ENCODE assay signal across 8 mouse cellular contexts in the genomic region with DNA sequence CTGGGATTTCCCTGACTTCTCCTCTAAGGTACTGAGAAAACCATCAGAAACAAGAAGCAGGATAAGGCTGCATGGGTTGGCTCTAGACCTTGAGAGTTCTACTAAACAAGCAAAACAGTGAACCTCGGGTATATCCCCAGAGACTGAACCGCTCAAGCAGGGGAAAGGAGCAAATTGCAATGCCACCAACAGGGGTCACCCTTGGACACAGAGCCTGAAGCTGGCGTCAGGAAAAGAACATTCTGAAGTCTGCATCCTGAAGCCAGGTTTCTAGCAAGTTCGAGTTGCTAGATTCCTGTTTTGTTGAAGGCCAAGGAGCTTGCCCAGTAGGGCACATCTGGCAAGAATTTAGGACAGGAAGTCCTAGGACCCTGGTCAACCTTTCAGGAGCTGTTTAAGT. TPM values are rescaled to one million over a fixed set of nuclear protein-coding genes. Genes with fewer than 3 reads are reported as not detected.
DNase-seq lines count a peak whose midpoint lies in the region; ATAC-seq and TF ChIP-seq lines count a peak whose summit lies in the region.

No protein-coding gene starts in this region.

- no peaks in the 10 kb centered on the region for H3K36me3 ChIP-seq in liver, embryonic 12.5 days
- H3K36me3 ChIP-seq in hindbrain, postnatal 0 days (ENCODE audit: insufficient read depth, low read length): no peaks in the 10 kb centered on the region
- H3K36me3 ChIP-seq in limb, embryonic 14.5 days (ENCODE audit: control insufficient read depth, insufficient read depth, low read length): no peaks in the 10 kb centered on the region

- no peaks in the 10 kb centered on the region for H3K9me3 ChIP-seq in liver, embryonic 12.5 days (replicated peaks)
- H3K9me3 ChIP-seq in hindbrain, postnatal 0 days (ENCODE audit: low read length): no peaks in the 10 kb centered on the region
- no peaks in the 10 kb centered on the region for H3K9me3 ChIP-seq in limb, embryonic 14.5 days (ENCODE audit: control insufficient read depth, low read length)

- H3K27ac ChIP-seq in liver, embryonic 12.5 days: no peak overlapping the region
- no peak overlapping the region for H3K27ac ChIP-seq in hindbrain, postnatal 0 days
- H3K27ac ChIP-seq in limb, embryonic 14.5 days (replicated peaks; ENCODE audit: low read depth, low read length): no peak overlapping the region

- no peak overlapping the region for H3K9ac ChIP-seq in liver, embryonic 12.5 days
- H3K9ac ChIP-seq in hindbrain, postnatal 0 days (replicated peaks; ENCODE audit: low read length): no peak overlapping the region
- no peak overlapping the region for H3K9ac ChIP-seq in limb, embryonic 14.5 days (ENCODE audit: low read depth, low read length, severe bottlenecking)

- 5% methylated on average over 4 of the region's 4 CpGs for WGBS in liver, embryonic 12.5 days (ENCODE audit: insufficient replicate concordance)
- 17% methylated on average over 4 of the region's 4 CpGs for WGBS in hindbrain, postnatal 0 days
- 6% methylated on average over 4 of the region's 4 CpGs for WGBS in limb, embryonic 14.5 days

- ATAC-seq in liver, embryonic 12.5 days: no peak
- no peak for ATAC-seq in hindbrain, postnatal 0 days
- no peak for ATAC-seq in limb, embryonic 14.5 days (ENCODE audit: low FRiP score, low read depth)

- no peak for TF ChIP-seq POLR2A in limb, embryonic 14.5 days (IDR thresholded peaks at IDR 0.05; ENCODE audit: borderline replicate concordance, extremely low read depth, insufficient read depth, insufficient read length)

- DNase-seq in liver: peak; percentile 62
- peak; percentile 67 to 75 for DNase-seq in adrenal gland, adult 18-20 months (ENCODE audit: low spot score in 2 of 2)
- DNase-seq in embryo, embryonic 11 days: peak; percentile 77
- DNase-seq in hindbrain, postnatal 0 days (ENCODE audit: low spot score): peak; percentile 74
- peak; percentile 70 for DNase-seq in limb, embryonic 14.5 days (ENCODE audit: low spot score)
- DNase-seq in right cerebral cortex, adult 18-20 months: peak; percentile 63
- peak; percentile 84 for DNase-seq in urinary bladder, postnatal 14 days (ENCODE audit: low spot score)

- TF ChIP-seq CTCF in hindbrain, postnatal 0 days (IDR thresholded peaks at IDR 0.05; ENCODE audit: low read depth): peak; percentile 77

- 0 out of 2 replicates have a peak, but pooled peaks cover 4% of the 10 kb centered on the region for H3K4me1 ChIP-seq in liver, embryonic 12.5 days
- H3K4me1 ChIP-seq in hindbrain, postnatal 0 days (ENCODE audit: insufficient read depth, low read length): 0 out of 2 replicates have a peak, but pooled peaks cover 4% of the 10 kb centered on the region
- peaks cover 4% of the 10 kb centered on the region; the same call in 1 of the 2 replicates for H3K4me1 ChIP-seq in limb, embryonic 14.5 days (ENCODE audit: control insufficient read depth, insufficient read depth, low read length)

- no peak overlapping the region for H3K4me2 ChIP-seq in liver, embryonic 12.5 days
- H3K4me2 ChIP-seq in hindbrain, postnatal 0 days (ENCODE audit: low read depth, low read length): no peak overlapping the region
- H3K4me2 ChIP-seq in limb, embryonic 14.5 days (replicated peaks; ENCODE audit: low read depth, low read length, severe bottlenecking): no peak overlapping the region

- no peak overlapping the region for H3K4me3 ChIP-seq in liver, embryonic 12.5 days
- H3K4me3 ChIP-seq in hindbrain, postnatal 0 days (ENCODE audit: low read length): no peak overlapping the region
- no peak overlapping the region for H3K4me3 ChIP-seq in limb, embryonic 14.5 days (replicated peaks; ENCODE audit: low read length)

- H3K27me3 ChIP-seq in liver, embryonic 12.5 days (replicated peaks): peaks cover 47% of the 10 kb centered on the region
- H3K27me3 ChIP-seq in hindbrain, postnatal 0 days (ENCODE audit: insufficient read depth, low read length): no peaks in the 10 kb centered on the region; the same call in 1 of the 2 replicates
- peaks cover 29% of the 10 kb centered on the region for H3K27me3 ChIP-seq in limb, embryonic 14.5 days (ENCODE audit: control insufficient read depth, insufficient read depth, low read length)

RNA-seq across cellular contexts. Expression of gene Cemip, which starts 2.7 kb away (rescaled TPM):
- 0.05 and 0.13 TPM in 2 replicates for polyA plus RNA-seq in liver, embryonic 12.5 days (2016; fragmentation: Nextera tagmentation; extraction: Ambion mirVana)
- 1 to 10 TPM in 1 of 2 experiments, under 1 TPM in 1; 0.93 to 1.2 TPM for total RNA-seq in adrenal gland, adult 18-20 months (2021)
- 5.7 and 10.3 TPM in 2 replicates for total RNA-seq in hindbrain, postnatal 0 days (2014; rRNA removed)
- polyA plus RNA-seq in hindbrain, postnatal 0 days (2015; fragmentation: Nextera tagmentation; extraction: Ambion mirVana): 0.81 and 1.0 TPM in 2 replicates
- polyA plus RNA-seq in limb, embryonic 14.5 days (2012; rRNA removed): 0.83 and 0.93 TPM in 2 replicates
- 0.23 and 0.59 TPM in 2 replicates for polyA plus RNA-seq in limb, embryonic 14.5 days (2014; fragmentation: Nextera tagmentation; extraction: Ambion mirVana)
